Mouse (Mus musculus) kidney, postnatal 0 days (tissue): Measurements from ENCODE around the gene Fbln7. TPM values are rescaled to one million over a fixed set of nuclear protein-coding genes. Genes with fewer than 3 reads are reported as not detected.
A peak's percentile ranks its signal among the peaks of the same experiment; 100 is the strongest.

Experiments used
- ATAC-seq: fragments of 200-750 bp; cut with Nextera tagmentation; replicated peaks from 2 replicates; pipeline ENCODE4 v1.8.0; 2017; ENCODE audit warnings: low read depth, moderate number of reproducible peaks, moderate TSS enrichment, moderate library complexity; ENCODE audit not compliant: low FRiP score
- DNase-seq: peaks from one replicate; pipeline ENCODE4 v3.0.0-alpha.2; 2016; ENCODE audit warnings: low spot score
- H3K27ac ChIP-seq: fragments of 300-500 bp; sonication (generic); 2 replicates; pipeline ENCODE4 v1.5.1; 2014; ENCODE audit warnings: mild to moderate bottlenecking
- H3K27me3 ChIP-seq: fragments of 300-500 bp; sonication (generic); 2 replicates; pipeline ENCODE4 v1.6.1; 2014; ENCODE audit warnings: low read length, mixed read lengths; ENCODE audit not compliant: insufficient read depth
- H3K36me3 ChIP-seq: fragments of 300-500 bp; sonication (generic); 2 replicates; pipeline ENCODE4 v1.6.1; 2014; ENCODE audit warnings: low read length, mixed read lengths; ENCODE audit not compliant: insufficient read depth
- H3K4me1 ChIP-seq: fragments of 300-500 bp; sonication (generic); replicated peaks from 2 replicates; pipeline ENCODE4 v1.6.1; 2014; ENCODE audit warnings: antibody characterized with exemption, low read length, mixed read lengths; ENCODE audit not compliant: insufficient read depth
- H3K4me2 ChIP-seq: fragments of 300-500 bp; sonication (generic); 2 replicates; pipeline ENCODE4 v1.6.1; 2014; ENCODE audit warnings: mild to moderate bottlenecking, low read length, moderate library complexity, mixed read lengths
- H3K4me3 ChIP-seq: fragments of 300-500 bp; sonication (generic); replicated peaks from 2 replicates; pipeline ENCODE4 v1.5.1; 2014; ENCODE audit warnings: low read depth, low read length
- H3K9ac ChIP-seq: fragments of 300-500 bp; sonication (generic); 2 replicates; pipeline ENCODE4 v1.6.1; 2014; ENCODE audit warnings: low read depth, low read length
- H3K9me3 ChIP-seq: fragments of 300-500 bp; sonication (generic); replicated peaks from 2 replicates; pipeline ENCODE4 v1.6.1; 2016; ENCODE audit warnings: low read length, inconsistent platforms, mixed read lengths
- CTCF ChIP-seq: IDR thresholded peaks from 2 replicates; pipeline ENCODE4 v1.5.1; 2016; ENCODE audit warnings: antibody characterized with exemption, low read depth, mild to moderate bottlenecking, moderate library complexity
- WGBS: fragments of 180-500 bp; shearing (Covaris S2); extraction: QIAGEN DNeasy Blood & Tissue Kit; methylation state at CpG from one replicate; pipeline ENCODE4 v1.1.7; 2014; 5-methylcytosine and 5-hydroxymethylcytosine counted together
- polyA plus RNA-seq: library from polyadenylated mRNA; unstranded; fragments of >200 nt; fragmentation: Nextera tagmentation; extraction: Ambion mirVana; gene quantifications from 2 replicates; pipeline ENCODE4 v1.2.1, GENCODE M21; 2015

Gene Fbln7
- polyA plus RNA-seq, 1 experiment from 2014 or later: 8.0 TPM

DNA sequence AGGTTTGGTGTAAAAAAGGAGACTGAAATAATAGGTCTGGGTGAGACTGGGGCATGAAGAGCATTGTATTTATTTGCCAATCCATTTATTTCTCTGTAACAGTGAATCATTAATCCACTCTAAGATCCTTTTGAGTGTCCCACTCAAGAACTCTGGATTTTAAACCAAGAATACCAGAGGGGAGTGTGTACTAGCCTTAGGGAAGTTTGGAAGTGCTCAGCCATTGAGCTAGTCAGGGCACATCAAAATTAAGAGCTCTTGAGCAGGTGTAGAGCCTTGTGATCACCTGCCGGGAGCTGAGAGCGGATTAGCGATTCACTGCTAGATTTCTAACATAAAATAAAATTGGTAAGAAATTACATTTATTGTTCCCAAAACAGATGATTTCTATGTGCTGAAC is 24.2 kb upstream of the Fbln7 start:
- H3K9me3 ChIP-seq: no peaks in the 10 kb centered on the region
- DNase-seq (no peak), ATAC-seq (no peak)
- H3K9ac ChIP-seq: no peak overlapping the region
- TF ChIP-seq CTCF: no peak
- no peak overlapping the region for H3K4me3 ChIP-seq
- peaks cover 40% of the 10 kb centered on the region for H3K36me3 ChIP-seq
- H3K27me3 ChIP-seq: no peaks in the 10 kb centered on the region
- H3K4me1 ChIP-seq: no peaks in the 10 kb centered on the region
- no peak overlapping the region for H3K4me2 ChIP-seq
- WGBS: 94% methylated on average over 3 of the region's 3 CpGs
- no peak overlapping the region for H3K27ac ChIP-seq

DNA sequence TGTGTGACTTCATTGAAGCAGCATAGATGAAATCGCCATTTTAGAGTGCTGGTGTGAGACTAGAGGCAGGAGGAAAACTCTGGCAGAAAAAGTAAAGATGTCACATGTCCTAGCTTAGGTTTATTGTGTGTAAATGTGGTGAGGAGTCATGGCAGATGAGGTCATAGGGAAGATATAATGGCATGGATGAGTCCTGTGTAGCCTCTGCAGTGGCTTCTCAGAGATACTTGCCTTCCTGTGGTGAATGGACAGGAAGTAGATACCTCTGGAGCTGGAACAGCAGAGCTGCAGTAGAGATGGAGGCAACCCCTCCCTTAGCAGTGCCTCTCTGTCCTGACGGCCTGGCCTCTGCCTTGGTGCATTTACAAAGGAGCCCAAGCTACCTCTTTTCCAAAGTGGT is 23.3 kb upstream of the Fbln7 start:
- TF ChIP-seq CTCF: no peak
- WGBS: 86% methylated on average over 2 of the region's 2 CpGs

DNA sequence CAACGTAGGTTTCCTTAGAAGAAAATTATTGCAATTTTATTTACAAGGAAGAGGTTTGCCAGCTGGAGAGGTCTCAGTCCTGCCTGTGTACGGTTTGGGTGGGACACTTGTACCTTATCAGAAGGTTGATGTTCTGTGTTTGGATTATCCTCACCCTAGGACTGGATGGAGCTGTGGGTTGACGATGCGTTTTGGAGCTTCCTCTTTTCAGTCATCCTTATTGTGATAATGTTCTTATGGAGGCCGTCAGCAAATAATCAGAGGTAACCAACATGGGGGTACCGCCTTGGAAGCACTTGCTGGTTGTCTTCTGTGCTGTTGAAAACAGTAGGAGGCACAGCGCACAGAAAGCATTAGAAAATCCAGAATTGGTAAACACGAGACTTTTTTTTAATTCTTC is 20.3 kb upstream of the Fbln7 start:
- 91% methylated on average over 8 of the region's 8 CpGs for WGBS
- peaks cover 51% of the 10 kb centered on the region for H3K36me3 ChIP-seq
- no peak overlapping the region for H3K4me3 ChIP-seq
- no peak overlapping the region for H3K4me2 ChIP-seq
- H3K4me1 ChIP-seq: no peaks in the 10 kb centered on the region
- H3K27ac ChIP-seq: no peak overlapping the region
- no peaks in the 10 kb centered on the region for H3K9me3 ChIP-seq
- no peak overlapping the region for H3K9ac ChIP-seq
- H3K27me3 ChIP-seq: no peaks in the 10 kb centered on the region
- DNase-seq: no peak
- ATAC-seq: no peak
- TF ChIP-seq CTCF: no peak

More for the DNA sequence above, 23.3 kb upstream of the Fbln7 start:
- Histone ChIP-seq H3K27me3 (no peaks in the 10 kb centered on the region), H3K4me1 (no peaks in the 10 kb centered on the region), H3K9ac (no peak overlapping the region), H3K4me2 (no peak overlapping the region), H3K27ac (no peak overlapping the region), H3K36me3 (peaks cover 44% of the 10 kb centered on the region), H3K9me3 (no peaks in the 10 kb centered on the region), H3K4me3 (no peak overlapping the region)
- DNase-seq (no peak), ATAC-seq (no peak)

DNA sequence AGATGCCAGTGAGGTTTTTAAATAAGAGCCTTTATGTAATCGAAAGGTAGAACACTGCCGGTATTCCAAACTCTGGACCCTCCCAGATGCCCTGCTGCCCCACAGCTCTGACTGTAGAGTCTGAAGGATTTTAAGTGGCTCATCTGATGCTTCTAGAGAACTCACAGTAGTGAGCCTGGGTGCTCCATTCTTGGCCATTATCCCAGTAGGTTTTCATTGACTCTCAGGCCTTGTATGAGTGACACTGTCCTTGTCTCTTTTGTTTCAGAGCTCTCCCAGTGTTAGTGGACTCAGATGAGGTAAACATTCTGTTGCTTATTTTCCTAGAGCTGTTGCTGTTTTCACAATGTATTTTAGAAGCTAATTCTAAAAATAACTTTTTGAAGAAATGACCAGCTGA is 12.7 kb upstream of the Fbln7 start:
- Histone ChIP-seq H3K27me3 (no peaks in the 10 kb centered on the region), H3K9ac (no peak overlapping the region), H3K9me3 (no peaks in the 10 kb centered on the region), H3K4me1 (no peaks in the 10 kb centered on the region), H3K27ac (no peak overlapping the region), H3K4me3 (no peak overlapping the region), H3K4me2 (no peak overlapping the region), H3K36me3 (peaks cover 56% of the 10 kb centered on the region)
- WGBS: 97% methylated on average over 2 of the region's 2 CpGs
- no peak for TF ChIP-seq CTCF
- DNase-seq (no peak), ATAC-seq (no peak)

DNA sequence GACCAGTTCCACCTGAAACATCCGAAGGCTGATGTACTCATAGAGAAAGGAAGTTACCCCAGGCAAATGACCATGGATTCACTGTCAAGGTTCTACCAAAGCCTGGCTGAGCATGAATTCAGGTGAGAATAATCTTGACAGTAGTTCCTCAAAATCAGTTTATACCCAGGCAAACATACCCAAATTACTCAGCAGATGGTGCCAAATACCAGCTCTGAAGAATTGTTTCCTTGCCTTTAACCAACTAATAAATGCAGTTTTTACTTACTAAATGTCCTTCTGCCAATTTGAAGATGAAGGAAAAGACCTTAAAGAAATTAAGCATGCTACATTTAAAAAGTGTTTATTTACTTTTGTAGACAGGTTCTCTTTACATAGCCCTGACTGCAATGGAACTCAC is 6.1 kb upstream of the Fbln7 start:
- no peaks in the 10 kb centered on the region for H3K4me1 ChIP-seq
- no peak overlapping the region for H3K4me3 ChIP-seq
- H3K27me3 ChIP-seq: no peaks in the 10 kb centered on the region
- TF ChIP-seq CTCF: peak; percentile 42; the same call in 1 of the 2 replicates
- DNase-seq (peak; percentile 19), ATAC-seq (no peak)
- no peak overlapping the region for H3K4me2 ChIP-seq
- H3K36me3 ChIP-seq: peaks cover 14% of the 10 kb centered on the region; the same call in 1 of the 2 replicates
- H3K27ac ChIP-seq: no peak overlapping the region
- 84% methylated on average over 1 of the region's 1 CpGs for WGBS
- no peaks in the 10 kb centered on the region for H3K9me3 ChIP-seq
- H3K9ac ChIP-seq: no peak overlapping the region

DNA sequence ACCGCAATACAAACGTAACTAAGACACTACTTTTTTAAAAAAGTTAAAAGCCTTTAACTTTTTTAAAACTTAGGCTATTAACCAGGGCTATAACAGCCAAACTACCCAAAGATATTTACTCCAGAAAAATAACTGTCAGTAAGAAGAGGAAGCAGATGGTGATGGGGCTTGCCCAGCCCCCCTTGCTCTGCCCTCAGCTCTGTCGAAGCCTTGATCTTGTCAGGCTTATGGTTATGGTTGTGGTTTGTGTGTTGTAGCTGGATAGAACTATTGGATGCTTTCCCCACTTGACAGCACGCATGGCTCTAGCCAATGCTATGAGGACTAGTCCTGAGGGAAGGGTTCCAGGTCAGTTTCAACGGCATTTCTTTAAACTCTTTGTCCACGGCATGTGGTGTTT is 3.8 kb upstream of the Fbln7 start:
- no peaks in the 10 kb centered on the region for H3K4me1 ChIP-seq
- H3K36me3 ChIP-seq: no peaks in the 10 kb centered on the region
- no peak for TF ChIP-seq CTCF
- H3K4me2 ChIP-seq: no peak overlapping the region
- H3K9me3 ChIP-seq: no peaks in the 10 kb centered on the region
- H3K4me3 ChIP-seq: no peak overlapping the region
- ATAC-seq (no peak), DNase-seq (no peak)
- H3K27ac ChIP-seq: no peak overlapping the region
- no peak overlapping the region for H3K9ac ChIP-seq
- 88% methylated on average over 6 of the region's 6 CpGs for WGBS
- no peaks in the 10 kb centered on the region for H3K27me3 ChIP-seq

DNA sequence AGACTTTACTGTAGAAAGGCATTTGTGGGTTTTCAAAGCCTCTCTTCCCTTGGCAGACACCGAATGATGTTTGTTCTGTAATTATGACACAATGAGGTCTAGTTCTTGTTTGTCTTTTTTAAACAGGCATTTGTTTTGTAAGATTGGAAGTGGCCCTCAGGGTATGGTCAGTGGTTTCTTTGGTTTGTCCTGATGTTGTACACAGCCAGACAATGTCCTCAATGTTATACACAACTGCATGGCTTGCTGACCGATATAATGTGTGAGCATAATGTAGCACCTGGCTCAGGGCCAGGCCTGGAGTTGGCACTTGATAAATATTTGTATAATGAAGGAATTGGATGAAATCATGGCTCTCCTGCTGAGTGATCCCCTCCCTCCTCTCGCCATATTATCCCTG is 2.9 kb upstream of the Fbln7 start:
- H3K4me3 ChIP-seq: no peak overlapping the region
- H3K36me3 ChIP-seq: no peaks in the 10 kb centered on the region
- ATAC-seq: no peak
- no peak for DNase-seq
- WGBS: 78% methylated on average over 3 of the region's 3 CpGs
- no peak overlapping the region for H3K4me2 ChIP-seq
- no peaks in the 10 kb centered on the region for H3K27me3 ChIP-seq
- H3K9ac ChIP-seq: no peak overlapping the region
- no peak overlapping the region for H3K27ac ChIP-seq
- H3K9me3 ChIP-seq: no peaks in the 10 kb centered on the region
- no peak for TF ChIP-seq CTCF
- H3K4me1 ChIP-seq: no peaks in the 10 kb centered on the region
